Mouse (Mus musculus) thymus, adult 2 months (tissue): ENCODE measurements around the gene Thap7.

Experiments used
- CTCF ChIP-seq: fragments of 200-500 bp; IDR thresholded peaks from 2 replicates; pipeline ENCODE4 v1.5.1; 2012; ENCODE audit warnings: mild to moderate bottlenecking, control low read depth, low read length, moderate library complexity, borderline replicate concordance; ENCODE audit not compliant: control insufficient read depth, poor library complexity, insufficient read depth; ENCODE audit errors: extremely low read depth
- POLR2A ChIP-seq: fragments of 200-500 bp; IDR thresholded peaks from 2 replicates; pipeline ENCODE4 v1.6.1; 2012; ENCODE audit warnings: mild to moderate bottlenecking, low read length, control low read depth, moderate library complexity; ENCODE audit not compliant: control insufficient read depth, poor library complexity, insufficient read depth; ENCODE audit errors: extremely low read depth

- no peak for TF ChIP-seq CTCF
- TF ChIP-seq POLR2A, result no peak
Measured at GRCm38 (mm10) chr16:17532676-17533329, 1.9 kb upstream of the Thap7 start.
